Mouse (Mus musculus) A20 (cell line): ENCODE measurements around the gene Sigirr.
A peak's percentile ranks its signal among the peaks of the same experiment; 100 is the strongest.

Source experiments
- DNase-seq: peaks from one replicate; pipeline ENCODE4 v3.0.0-alpha.2; 2011; ENCODE audit warnings: low read depth, low spot score

The Sigirr gene

GRCm38 (mm10) chr7:141099911-141100691, at the start of gene Sigirr:
Gene Sigirr, minus strand, starts transcription at chr7:141100572.
- DNase-seq = no peak

DNA sequence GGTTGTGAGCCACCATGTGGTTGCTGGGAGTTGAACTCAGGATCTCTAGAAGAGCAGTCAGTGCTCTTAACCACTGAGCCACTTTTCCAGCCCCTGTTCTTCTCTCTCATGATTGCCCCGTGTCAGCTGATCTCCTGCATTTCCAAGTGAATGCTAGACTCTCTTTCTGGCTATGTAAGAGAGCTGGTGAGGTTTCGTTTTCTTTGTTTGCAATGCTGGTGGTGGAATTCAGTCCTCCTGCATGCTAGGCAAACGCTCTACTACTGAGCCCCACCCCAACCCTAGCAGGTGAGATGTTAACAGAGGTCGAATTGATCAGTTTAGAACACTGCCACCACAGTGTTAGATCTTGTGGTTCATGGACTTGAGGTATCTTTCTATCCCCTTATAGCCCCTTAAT, 48.3 kb upstream of the Sigirr start:
- no peak for DNase-seq

DNA sequence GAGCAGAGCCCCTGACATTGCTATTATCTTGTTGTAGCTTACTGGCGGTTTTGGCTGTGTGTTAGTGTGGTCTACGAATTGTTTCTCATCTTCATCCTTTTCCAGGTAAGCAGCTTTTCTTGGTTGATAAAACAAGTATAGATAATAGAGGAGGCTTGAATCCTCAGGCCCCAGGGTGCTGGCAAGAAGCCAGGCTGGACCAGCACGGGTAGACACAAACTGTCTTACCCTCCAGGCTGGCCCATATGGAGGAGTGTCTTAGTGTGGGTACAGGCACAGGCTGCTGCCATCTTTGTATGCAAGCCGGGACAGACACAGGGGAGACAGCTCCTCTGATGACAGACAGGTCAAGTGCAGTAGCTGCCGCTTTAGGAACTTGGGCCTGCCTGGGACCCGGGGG, 46.7 kb upstream of the Sigirr start:
- DNase-seq = no peak

GRCm38 (mm10) chr7:141146043-141146595, 45.7 kb upstream of the Sigirr start:
- no peak for DNase-seq

DNA sequence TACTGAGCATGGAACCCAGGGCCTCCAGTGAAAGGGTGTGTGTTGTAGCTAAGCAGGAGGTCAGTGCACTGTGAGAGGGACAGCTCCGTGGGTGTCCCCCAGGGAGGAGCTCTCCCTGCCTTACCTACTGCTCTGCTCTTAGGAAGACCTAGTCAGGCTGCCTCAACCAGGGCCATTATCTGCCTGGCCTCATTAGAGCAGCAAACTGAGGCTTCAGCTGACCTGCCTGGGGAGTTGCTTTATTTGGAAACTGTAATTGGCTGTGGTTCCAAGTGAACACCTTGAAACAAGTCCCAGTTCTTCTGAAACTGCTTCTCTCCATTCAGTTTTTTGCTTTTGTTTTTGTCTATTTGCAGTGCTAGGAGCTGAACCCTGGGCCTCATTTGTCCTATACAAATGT, 45.0 kb upstream of the Sigirr start:
- no peak for DNase-seq

DNA sequence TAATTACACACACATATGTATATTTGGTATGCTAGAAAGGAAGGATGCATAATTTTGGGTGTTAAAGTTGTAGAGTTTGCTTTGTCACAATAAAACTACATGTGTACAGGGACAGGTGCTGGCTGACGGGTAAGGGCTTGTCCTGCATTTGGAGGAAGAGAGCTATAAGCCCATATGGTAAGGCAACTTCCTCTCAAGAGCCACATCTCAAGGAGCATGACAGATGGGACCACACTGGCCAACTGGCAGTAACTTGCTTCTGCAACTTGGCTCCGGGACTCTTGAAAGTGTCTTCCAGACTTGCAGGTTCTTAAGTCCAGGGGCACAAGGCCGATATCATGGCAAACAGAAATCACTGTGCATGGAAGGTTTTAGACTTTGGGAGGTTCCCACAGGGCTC, 44.3 kb upstream of the Sigirr start:
- no peak for DNase-seq

- DNase-seq = no peak
These were observed 43.5 kb upstream of the Sigirr start for GRCm38 (mm10) chr7:141143861-141144260.

DNA sequence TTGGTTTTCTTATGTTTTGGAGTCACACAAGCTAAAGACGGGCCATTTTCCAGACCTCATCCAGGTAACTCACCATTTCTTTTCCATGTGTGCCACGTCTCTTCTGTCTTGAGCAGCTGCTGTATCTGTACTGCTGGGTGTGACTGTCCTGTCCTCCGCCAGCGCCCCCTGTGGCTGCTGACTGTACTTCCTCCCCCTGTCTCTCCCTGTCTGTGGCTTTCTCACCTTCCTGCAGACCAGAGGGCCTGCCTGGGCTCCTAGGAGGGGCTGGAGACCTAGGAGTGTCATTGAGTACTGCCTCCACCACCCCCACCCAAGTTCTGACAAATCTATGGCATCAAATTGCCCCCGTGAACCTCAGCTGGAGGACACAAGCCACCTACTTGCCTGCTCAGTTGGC, 42.7 kb upstream of the Sigirr start:
- DNase-seq = peak; percentile 66

GRCm38 (mm10) chr7:141141326-141141725, 41.0 kb upstream of the Sigirr start:
- no peak for DNase-seq

DNA sequence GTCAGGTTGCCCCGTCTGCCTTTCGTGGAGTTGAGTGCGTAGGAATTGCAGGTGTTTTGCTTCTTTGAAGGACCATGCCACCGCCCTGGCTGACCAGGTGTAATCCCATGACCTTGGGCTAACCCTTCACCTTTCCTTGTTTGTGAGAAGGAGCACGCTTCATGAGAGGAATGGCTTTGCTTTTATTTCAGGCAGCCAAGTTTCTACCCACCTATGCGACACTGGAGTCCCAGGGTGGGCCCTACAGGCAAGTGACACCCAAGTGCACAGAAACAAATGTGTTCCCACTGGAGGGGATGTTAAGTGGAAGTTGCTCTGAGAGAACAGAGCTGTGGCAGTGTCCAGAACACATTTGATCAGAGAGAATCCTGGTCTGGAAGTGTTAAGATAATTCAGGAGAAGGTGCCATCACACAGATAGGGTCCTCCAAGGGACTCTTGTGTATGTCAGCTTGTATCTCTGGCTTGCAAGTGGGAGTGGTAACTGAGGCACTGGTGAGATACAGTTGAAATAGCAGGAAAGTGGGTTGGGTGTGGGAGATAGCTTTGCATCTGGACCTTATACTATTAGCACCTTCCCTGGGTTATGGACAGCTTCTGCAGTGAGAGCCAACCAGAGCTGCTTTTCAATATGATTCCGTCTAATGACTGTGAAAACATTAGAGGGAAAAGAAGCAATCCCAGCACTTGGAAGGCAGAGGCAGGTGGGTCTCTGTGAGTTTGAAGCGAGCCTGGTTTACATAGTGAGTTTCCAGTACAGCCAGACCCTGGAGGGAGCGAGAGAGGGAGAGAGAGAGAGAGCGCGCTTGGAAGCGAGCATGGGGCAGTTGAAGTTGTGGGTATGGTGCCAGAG, 31.8 kb upstream of the Sigirr start:
- no peak for DNase-seq

GRCm38 (mm10) chr7:141131024-141131820, 30.9 kb upstream of the Sigirr start:
- peak; percentile 90 for DNase-seq

DNA sequence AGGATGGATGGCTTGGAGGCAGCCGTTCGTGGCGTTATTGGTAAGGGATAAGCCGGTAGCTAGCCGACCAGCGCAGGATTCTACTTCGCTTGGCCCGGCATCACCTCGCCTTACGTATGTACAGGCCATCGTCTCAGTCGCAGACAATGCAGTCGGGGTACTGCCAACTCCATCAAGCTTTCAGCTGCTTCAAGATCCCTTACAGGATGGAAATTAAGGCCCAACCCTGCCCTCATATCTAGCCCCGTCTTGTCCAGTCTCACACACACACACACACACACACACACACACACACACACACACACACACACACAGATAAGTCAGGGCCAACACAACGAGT, 23.1 kb upstream of the Sigirr start:
- no peak for DNase-seq

GRCm38 (mm10) chr7:141122689-141123516, 22.5 kb upstream of the Sigirr start:
- DNase-seq = peak; percentile 99

DNA sequence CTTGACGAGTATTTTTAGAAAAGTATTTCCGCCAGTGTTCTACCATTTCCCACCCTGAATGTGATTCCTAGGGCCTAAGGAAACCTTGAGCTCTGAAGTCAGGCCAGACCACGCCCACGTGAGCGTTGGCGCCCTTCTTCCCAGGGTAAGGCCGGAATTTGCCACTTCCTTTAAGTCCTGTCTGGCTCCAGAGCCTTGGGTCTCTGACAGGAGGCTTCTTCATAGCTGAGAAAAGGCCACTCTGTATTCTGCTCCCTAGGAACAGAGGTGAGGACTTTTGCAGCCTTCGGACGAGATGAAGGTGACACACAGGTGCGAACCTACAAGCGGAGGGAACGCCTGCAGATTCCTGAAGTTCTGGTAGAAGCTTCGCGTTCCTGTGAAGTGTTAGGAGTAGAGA, 21.9 kb upstream of the Sigirr start, which contains the start of gene Ptdss2:
Gene Ptdss2 (plus strand): TSS at position 138 of the 400 bp plus-strand sequence.
- peak; percentile 26 for DNase-seq

DNA sequence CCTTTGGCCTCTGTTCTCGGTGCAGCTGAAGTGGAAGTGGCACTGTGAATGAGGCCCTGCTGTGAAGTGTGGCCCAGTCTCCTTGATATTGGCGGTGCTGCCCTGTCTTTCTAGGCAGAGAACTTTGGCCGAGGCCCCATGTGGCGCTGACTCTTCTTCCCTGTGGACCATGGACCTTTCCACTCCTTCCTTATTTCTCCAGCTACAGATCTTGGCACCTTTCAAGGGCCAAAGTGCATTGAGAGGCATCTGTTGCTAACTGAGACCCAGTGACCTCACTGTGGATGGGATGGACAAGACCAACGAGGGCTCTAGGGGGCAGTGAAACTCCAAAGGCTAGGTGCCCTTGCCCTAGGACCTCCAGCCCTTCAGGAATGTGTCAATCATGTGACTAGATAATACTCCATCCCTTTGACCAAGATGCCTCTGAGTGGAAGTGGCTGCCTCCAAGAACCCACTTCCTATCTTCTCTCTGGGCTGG, 20.7 kb upstream of the Sigirr start:
- DNase-seq = no peak

- DNase-seq = no peak
These were observed 20.2 kb upstream of the Sigirr start for GRCm38 (mm10) chr7:141120605-141121004.

DNA sequence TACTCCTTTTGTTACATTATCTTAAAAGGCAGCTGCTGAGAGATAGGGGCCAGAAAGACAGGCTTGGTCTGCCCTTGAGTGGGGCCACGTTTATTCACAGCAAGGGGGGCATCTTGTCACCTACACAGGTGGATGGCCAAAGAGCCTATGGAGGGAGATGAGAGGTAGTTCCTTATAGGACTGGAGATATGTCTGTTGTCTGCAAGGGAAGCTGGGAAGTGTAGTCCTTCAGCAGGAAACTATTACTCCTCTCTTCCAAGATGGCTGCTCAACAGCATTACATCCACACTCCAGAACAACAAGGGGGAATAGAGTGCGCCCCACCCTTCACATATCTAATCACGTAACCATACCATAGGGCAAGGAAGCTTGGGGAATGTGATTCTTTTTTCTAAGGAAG, 19.1 kb upstream of the Sigirr start:
- no peak for DNase-seq

GRCm38 (mm10) chr7:141117636-141118035, 17.3 kb upstream of the Sigirr start, which contains the start of gene Ano9:
Gene Ano9, minus strand, starts transcription at chr7:141117806.
- no peak for DNase-seq

GRCm38 (mm10) chr7:141115874-141116273, 15.5 kb upstream of the Sigirr start:
- no peak for DNase-seq

DNA sequence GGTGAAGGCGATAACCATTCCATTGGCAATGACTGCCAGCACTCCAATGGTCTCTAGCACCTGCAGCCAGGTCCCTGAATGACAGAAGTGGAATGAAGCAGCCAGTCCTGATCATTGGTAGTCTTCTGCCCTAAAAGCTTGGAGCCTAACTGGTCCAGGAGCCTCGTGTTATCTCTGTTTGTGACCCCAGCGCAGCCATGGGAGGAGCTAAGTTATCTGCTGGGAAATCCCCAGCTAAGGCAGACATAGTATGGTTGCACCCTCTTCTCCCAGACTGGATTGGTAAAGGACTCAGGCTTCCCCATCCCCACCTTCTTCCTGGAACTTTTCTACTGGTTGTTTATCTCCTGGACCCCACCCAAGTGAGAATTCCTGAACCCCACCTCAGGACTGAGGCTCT, 2.8 kb upstream of the Sigirr start:
- DNase-seq = no peak

GRCm38 (mm10) chr7:141097177-141097576, 3.2 kb downstream of the Sigirr start:
- no peak for DNase-seq
